Mouse (Mus musculus) regulatory T cell (primary cell): ENCODE results near the gene Plcb2.

Experiments
- in situ Hi-C: fragments of 300-600 bp; cut with MboI, MseI; formaldehyde crosslinking; loops from one replicate; pipeline ENCODE4 v1.15.1; 2025; ENCODE audit warnings: high pct_unique_total_duplicates

The Plcb2 gene

GRCm38 (mm10) chr2:118751896-118752791, 23.9 kb upstream of the Plcb2 start:
- in situ Hi-C loops: loop anchor here (25.0 kb wide), 1 partner anchor 135 kb away; no protein-coding TSS in a partner anchor

GRCm38 (mm10) chr2:118750476-118750875, 22.2 kb upstream of the Plcb2 start:
- in situ Hi-C loops: loop anchor here (25.0 kb wide), 1 partner anchor 137 kb away; no protein-coding TSS in a partner anchor

GRCm38 (mm10) chr2:118749341-118749884, 21.2 kb upstream of the Plcb2 start:
- in situ Hi-C loops: no loop called here

- in situ Hi-C loops: no loop called here
These were observed 19.2 kb upstream of the Plcb2 start for GRCm38 (mm10) chr2:118747301-118747960.

GRCm38 (mm10) chr2:118745915-118746901, 18.0 kb upstream of the Plcb2 start:
- in situ Hi-C loops: no loop called here

- in situ Hi-C loops: no loop called here
These were observed 17.1 kb upstream of the Plcb2 start, which contains the start of gene Inafm2 for GRCm38 (mm10) chr2:118745232-118745884. TSS of gene Inafm2 (plus strand) at chr2:118745758.

GRCm38 (mm10) chr2:118744621-118745020, 16.4 kb upstream of the Plcb2 start:
- in situ Hi-C loops: no loop called here

GRCm38 (mm10) chr2:118743261-118743943, 15.2 kb upstream of the Plcb2 start:
- in situ Hi-C loops: no loop called here

GRCm38 (mm10) chr2:118741183-118741582, 12.9 kb upstream of the Plcb2 start:
- in situ Hi-C loops: no loop called here

GRCm38 (mm10) chr2:118740341-118740740, 12.1 kb upstream of the Plcb2 start:
- in situ Hi-C loops: no loop called here

GRCm38 (mm10) chr2:118733341-118733740, 5.1 kb upstream of the Plcb2 start:
- in situ Hi-C loops: no loop called here

- in situ Hi-C loops: no loop called here
These were observed 3.7 kb upstream of the Plcb2 start for GRCm38 (mm10) chr2:118731981-118732380.

- in situ Hi-C loops: no loop called here
These were observed 2.3 kb upstream of the Plcb2 start for GRCm38 (mm10) chr2:118730622-118730915.

GRCm38 (mm10) chr2:118729816-118730621, 1.8 kb upstream of the Plcb2 start:
- in situ Hi-C loops: no loop called here

GRCm38 (mm10) chr2:118729194-118729593, 956 bp upstream of the Plcb2 start:
- in situ Hi-C loops: no loop called here

- in situ Hi-C loops: no loop called here
These were observed 327 bp downstream of the Plcb2 start for GRCm38 (mm10) chr2:118727911-118728310.

- in situ Hi-C loops: no loop called here
These were observed 1.4 kb downstream of the Plcb2 start for GRCm38 (mm10) chr2:118726873-118727272.

- in situ Hi-C loops: no loop called here
These were observed 2.7 kb downstream of the Plcb2 start for GRCm38 (mm10) chr2:118725511-118725910.
